Comparison of ENCODE assay signal across 9 mouse cellular contexts in genomic region chr2:32647366-32647765, GRCm38 (mm10). TPM values are rescaled to one million over a fixed set of nuclear protein-coding genes. Genes with fewer than 3 reads are reported as not detected.
DNase-seq lines count a peak whose midpoint lies in the region; ATAC-seq and TF ChIP-seq lines count a peak whose summit lies in the region.
"Had no signal": no experiment of that assay in that cellular context is flagged by ENCODE, and none has a peak within 500 bp of the region (broad histone marks: within the 10 kb centered on the region; RNA-seq: fewer than 3 reads in every experiment).

No protein-coding gene starts in this region.

- H3K36me3 ChIP-seq in testis, adult 2 months (ENCODE audit: control insufficient read depth, insufficient read depth, low read length), result no peaks in the 10 kb centered on the region
- no peaks in the 10 kb centered on the region for H3K36me3 ChIP-seq in liver, embryonic 11.5 days (ENCODE audit: control insufficient read depth, insufficient read depth, low read length)

- no peak for TF ChIP-seq POLR2A in testis, adult 2 months (IDR thresholded peaks at IDR 0.05; ENCODE audit: control insufficient read depth, low read depth, low read length)
- no peak for TF ChIP-seq POLR2A in cerebellum, adult 2 months (IDR thresholded peaks at IDR 0.05; ENCODE audit: borderline replicate concordance, insufficient read depth, low read length)

- peak overlapping the region; percentile 59 for H3K4me2 ChIP-seq in liver, embryonic 11.5 days

- 76% methylated on average over 7 of the region's 7 CpGs for WGBS in liver, embryonic 11.5 days
- WGBS in cerebellum, adult 2 months, result 88% methylated on average over 7 of the region's 7 CpGs

- H3K4me1 ChIP-seq in testis, adult 2 months (ENCODE audit: control insufficient read depth, insufficient read depth, low read length), result peaks cover 13% of the 10 kb centered on the region
- H3K4me1 ChIP-seq in liver, embryonic 11.5 days (replicated peaks; ENCODE audit: control insufficient read depth, insufficient read depth, low read length), result peaks cover 29% of the 10 kb centered on the region
- H3K4me1 ChIP-seq in cerebellum, adult 2 months (ENCODE audit: control insufficient read depth, insufficient read depth, low read length), result no peaks in the 10 kb centered on the region; the same call in 1 of the 2 replicates

- H3K4me3 ChIP-seq in testis, adult 2 months (ENCODE audit: control insufficient read depth, low read depth, low read length), result no peak overlapping the region; the same call in none of the 2 replicates
- H3K4me3 ChIP-seq in liver, embryonic 11.5 days (ENCODE audit: low read depth, low read length), result peak overlapping the region; percentile 49
- no peak overlapping the region for H3K4me3 ChIP-seq in cerebellum, adult 2 months (replicated peaks; ENCODE audit: insufficient read depth, low read depth, low read length)

- no peaks in the 10 kb centered on the region for H3K27me3 ChIP-seq in testis, adult 2 months (ENCODE audit: control insufficient read depth, insufficient read depth, low read length)
- no peaks in the 10 kb centered on the region for H3K27me3 ChIP-seq in liver, embryonic 11.5 days (replicated peaks; ENCODE audit: control insufficient read depth, insufficient read depth, low read length)
- H3K27me3 ChIP-seq in cerebellum, adult 2 months (ENCODE audit: control insufficient read depth, insufficient read depth, low read length), result no peaks in the 10 kb centered on the region

- DNase-seq in heart, adult 11 months, result peak; percentile 95
- no peak for DNase-seq in heart, postnatal 14 days
- DNase-seq in testis, postnatal 10 days (ENCODE audit: low spot score), result no peak
- no peak for DNase-seq in liver, embryonic 11.5 days (ENCODE audit: low spot score)
- no peak for DNase-seq in cerebellum, adult 2 months
- no peak for DNase-seq in embryo, embryonic 10.5 days (ENCODE audit: low spot score)
- no peak for DNase-seq in layer of hippocampus, adult 18-20 months (ENCODE audit: low spot score in 2 of 2)
- DNase-seq: adrenal gland, postnatal 25 days had no signal

- intact Hi-C loops in heart, postnatal 14 days (cut with DNase I), result no loop called here

- H3K9me3 ChIP-seq in liver, embryonic 11.5 days (ENCODE audit: control insufficient read depth, low read length), result no peaks in the 10 kb centered on the region

- no peak for ATAC-seq in liver, embryonic 11.5 days (replicated peaks; ENCODE audit: low FRiP score)

- no peak for TF ChIP-seq CTCF in testis, adult 2 months (IDR thresholded peaks at IDR 0.05; ENCODE audit: control insufficient read depth, insufficient read depth, insufficient replicate concordance, low read depth, low read length)
- TF ChIP-seq CTCF in cerebellum, adult 2 months (IDR thresholded peaks at IDR 0.05; ENCODE audit: borderline replicate concordance, insufficient read depth, low read depth, low read length), result no peak

- H3K27ac ChIP-seq in testis, adult 2 months (ENCODE audit: control insufficient read depth, insufficient read depth, low read depth, low read length), result 0 out of 2 replicates have a peak overlapping the region, but pooled peaks have one; percentile 26
- H3K27ac ChIP-seq in liver, embryonic 11.5 days (ENCODE audit: low read depth, low read length), result no peak overlapping the region
- no peak overlapping the region for H3K27ac ChIP-seq in cerebellum, adult 2 months (ENCODE audit: insufficient read depth, low read length)

- 0 out of 2 replicates have a peak overlapping the region, but pooled peaks have one; percentile 5 for H3K9ac ChIP-seq in liver, embryonic 11.5 days (ENCODE audit: low read depth, low read length)

RNA-seq across cellular contexts. Expression of gene Eng, which starts 1.0 kb away (rescaled TPM):
- total RNA-seq in heart, postnatal 14 days (2021), result 100 to 1,000 TPM; 148 to 162 TPM
- polyA plus RNA-seq in testis, adult 2 months (2012; rRNA removed), result 6.5 and 7.9 TPM in 2 replicates
- polyA plus RNA-seq in liver, embryonic 11.5 days (2014; fragmentation: Nextera tagmentation; extraction: Ambion mirVana), result 39.2 and 40.1 TPM in 2 replicates
- polyA plus RNA-seq in cerebellum, adult 2 months (2012; rRNA removed), result 28.0 and 31.6 TPM in 2 replicates
- total RNA-seq in layer of hippocampus, adult 18-20 months (2021), result 10 to 100 TPM; 14.9 to 16.7 TPM

RNA-seq across cellular contexts. Expression of gene Ak1, which starts 25.8 kb away (rescaled TPM):
- 100 to 1,000 TPM; 595 to 617 TPM for total RNA-seq in heart, postnatal 14 days (2021)
- 172 and 177 TPM in 2 replicates for polyA plus RNA-seq in testis, adult 2 months (2012; rRNA removed)
- polyA plus RNA-seq in liver, embryonic 11.5 days (2014; fragmentation: Nextera tagmentation; extraction: Ambion mirVana), result 6.7 and 8.3 TPM in 2 replicates
- 127 and 132 TPM in 2 replicates for polyA plus RNA-seq in cerebellum, adult 2 months (2012; rRNA removed)
- total RNA-seq in layer of hippocampus, adult 18-20 months (2021), result 100 to 1,000 TPM; 128 to 131 TPM

RNA-seq across cellular contexts. Expression of gene St6galnac6, which starts 47.9 kb away (rescaled TPM):
- 100 to 1,000 TPM in 1 of 2 experiments, 10 to 100 TPM in 1; 97.9 to 104 TPM for total RNA-seq in heart, postnatal 14 days (2021)
- polyA plus RNA-seq in testis, adult 2 months (2012; rRNA removed), result 17.6 and 24.7 TPM in 2 replicates
- polyA plus RNA-seq in liver, embryonic 11.5 days (2014; fragmentation: Nextera tagmentation; extraction: Ambion mirVana), result 9.6 and 10.6 TPM in 2 replicates
- 89.5 TPM in 2 replicates for polyA plus RNA-seq in cerebellum, adult 2 months (2012; rRNA removed)
- 100 to 1,000 TPM; 134 to 142 TPM for total RNA-seq in layer of hippocampus, adult 18-20 months (2021)

RNA-seq across cellular contexts. Expression of gene Fpgs, which starts 56.6 kb away (rescaled TPM):
- 1 to 10 TPM; 6.0 to 7.4 TPM for total RNA-seq in heart, postnatal 14 days (2021)
- polyA plus RNA-seq in testis, adult 2 months (2012; rRNA removed), result 39.4 and 45.3 TPM in 2 replicates
- 46.2 and 47.1 TPM in 2 replicates for polyA plus RNA-seq in liver, embryonic 11.5 days (2014; fragmentation: Nextera tagmentation; extraction: Ambion mirVana)
- 19.2 and 19.7 TPM in 2 replicates for polyA plus RNA-seq in cerebellum, adult 2 months (2012; rRNA removed)
- 1 to 10 TPM; 8.5 to 9.9 TPM for total RNA-seq in layer of hippocampus, adult 18-20 months (2021)

Comparison
In these comparisons a context has a peak if more than half of its experiments do, and no peak if none do; other contexts are left out.
1. RNA of gene Ak1, which starts 25.8 kb away (polyA plus RNA-seq): 172 to 177 TPM in testis, adult 2 months and 127 to 132 TPM in cerebellum, adult 2 months; 6.7 to 8.3 TPM in liver, embryonic 11.5 days; every median in the first group is over 10 times any median in the second.